ENCODE assay signal across 20 mouse cellular contexts in the genomic region with DNA sequence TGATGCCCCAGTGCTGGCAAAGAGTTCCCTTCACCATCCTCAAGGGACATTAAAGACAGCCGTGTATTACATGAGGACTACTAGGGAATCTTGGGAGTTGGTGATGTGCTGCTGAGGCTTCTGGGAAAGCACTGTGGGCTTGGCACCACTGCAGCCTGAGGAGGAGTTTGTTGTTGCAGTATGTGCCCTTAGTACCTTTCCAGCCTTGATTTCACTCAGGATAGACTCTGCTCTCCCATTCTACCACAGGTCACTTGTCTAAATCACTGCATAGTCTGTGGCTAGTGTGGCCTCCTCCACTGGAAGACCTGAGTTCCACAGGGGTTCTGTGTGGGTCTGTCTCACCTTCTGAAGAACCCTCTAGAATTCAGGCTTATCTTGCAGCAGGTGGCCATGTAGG. TPM values are rescaled to one million over a fixed set of nuclear protein-coding genes. Genes with fewer than 3 reads are reported as not detected.
DNase-seq lines count a peak whose midpoint lies in the region; ATAC-seq and TF ChIP-seq lines count a peak whose summit lies in the region.
"Had no signal": no experiment of that assay in that cellular context is flagged by ENCODE, and none has a peak within 500 bp of the region (broad histone marks: within the 10 kb centered on the region; RNA-seq: fewer than 3 reads in every experiment).

No protein-coding gene starts in this region.

- no peak for TF ChIP-seq CTCF in thymus, adult 2 months (IDR thresholded peaks at IDR 0.05; ENCODE audit: borderline replicate concordance, control insufficient read depth, extremely low read depth, insufficient read depth, low read length, poor library complexity)

- TF ChIP-seq POLR2A in thymus, adult 2 months (IDR thresholded peaks at IDR 0.05; ENCODE audit: control insufficient read depth, extremely low read depth, insufficient read depth, low read length, poor library complexity): no peak

- 0 out of 2 replicates have a peak overlapping the region, but pooled peaks have one; percentile 8 for H3K9ac ChIP-seq in hindbrain, embryonic 16.5 days (ENCODE audit: low read depth, low read length)
- H3K9ac ChIP-seq in hindbrain, embryonic 12.5 days: no peak overlapping the region
- peak overlapping the region; percentile 45 for H3K9ac ChIP-seq in limb, embryonic 13.5 days
- H3K9ac ChIP-seq: heart, embryonic 15.5 days; midbrain, embryonic 12.5 days; stomach, embryonic 15.5 days had no signal

- no peak overlapping the region for H3K4me2 ChIP-seq in hindbrain, embryonic 16.5 days (ENCODE audit: low read length)
- no peak overlapping the region for H3K4me2 ChIP-seq in hindbrain, embryonic 12.5 days (replicated peaks)
- H3K4me2 ChIP-seq in limb, embryonic 13.5 days (replicated peaks): no peak overlapping the region

- no peaks in the 10 kb centered on the region for H3K27me3 ChIP-seq in hindbrain, embryonic 16.5 days (replicated peaks; ENCODE audit: control insufficient read depth, insufficient read depth, low read length)
- H3K27me3 ChIP-seq in hindbrain, embryonic 12.5 days: no peaks in the 10 kb centered on the region
- no peaks in the 10 kb centered on the region for H3K27me3 ChIP-seq in limb, embryonic 13.5 days
- H3K27me3 ChIP-seq in limb, embryonic 10.5 days (ENCODE audit: low read depth, poor library complexity, severe bottlenecking): no peaks in the 10 kb centered on the region
- H3K27me3 ChIP-seq in thymus, adult 2 months (ENCODE audit: control insufficient read depth, insufficient read depth, low read length): no peaks in the 10 kb centered on the region
- H3K27me3 ChIP-seq: heart, embryonic 15.5 days; Patski; stomach, embryonic 15.5 days had no signal

- ATAC-seq in hindbrain, embryonic 16.5 days: no peak
- ATAC-seq in hindbrain, embryonic 12.5 days (ENCODE audit: low FRiP score): no peak
- ATAC-seq in limb, embryonic 13.5 days (ENCODE audit: low FRiP score, low read depth): no peak
- ATAC-seq: Patski had no signal

- H3K27ac ChIP-seq in hindbrain, embryonic 16.5 days (ENCODE audit: low read depth, low read length): no peak overlapping the region
- H3K27ac ChIP-seq in hindbrain, embryonic 12.5 days: no peak overlapping the region
- H3K27ac ChIP-seq in limb, embryonic 13.5 days: no peak overlapping the region
- no peak overlapping the region for H3K27ac ChIP-seq in limb, embryonic 10.5 days
- peak overlapping the region; percentile 88; the same call in 1 of the 2 replicates for H3K27ac ChIP-seq in thymus, adult 2 months (ENCODE audit: control insufficient read depth, insufficient read depth, low read length)
- H3K27ac ChIP-seq: heart, adult 2 months; heart, embryonic 15.5 days; stomach, embryonic 15.5 days had no signal

- DNase-seq in limb, embryonic 10.5 days (ENCODE audit: low spot score): no peak
- DNase-seq in thymus, adult 2 months: no peak
- no peak for DNase-seq in thymus, postnatal 0 days (ENCODE audit: low spot score)
- DNase-seq in retina, postnatal 1 day: no peak
- DNase-seq in urinary bladder, postnatal 36 days (ENCODE audit: low spot score in 2 of 2): no peak
- DNase-seq: adrenal gland, postnatal 36 days; cerebellum, adult 9-10 months; gastrocnemius, postnatal 10 days; heart, adult 2 months; layer of hippocampus, adult 9-11 months; lung, adult 2 months; lung, postnatal 36 days; right cerebral cortex, postnatal 14 days had no signal

- peaks cover 9% of the 10 kb centered on the region for H3K4me1 ChIP-seq in hindbrain, embryonic 16.5 days (ENCODE audit: control insufficient read depth, insufficient read depth, low read depth, low read length)
- peaks cover 18% of the 10 kb centered on the region for H3K4me1 ChIP-seq in hindbrain, embryonic 12.5 days
- peaks cover 17% of the 10 kb centered on the region for H3K4me1 ChIP-seq in limb, embryonic 13.5 days
- peaks cover 22% of the 10 kb centered on the region for H3K4me1 ChIP-seq in limb, embryonic 10.5 days
- peaks cover 72% of the 10 kb centered on the region for H3K4me1 ChIP-seq in thymus, adult 2 months (replicated peaks; ENCODE audit: control insufficient read depth, insufficient read depth, low read length)

- H3K36me3 ChIP-seq in hindbrain, embryonic 16.5 days (ENCODE audit: control insufficient read depth, insufficient read depth, low read length): peaks cover 13% of the 10 kb centered on the region
- H3K36me3 ChIP-seq in hindbrain, embryonic 12.5 days: peaks cover 36% of the 10 kb centered on the region; the same call in 1 of the 2 replicates
- peaks cover 56% of the 10 kb centered on the region for H3K36me3 ChIP-seq in limb, embryonic 13.5 days
- peaks cover 65% of the 10 kb centered on the region for H3K36me3 ChIP-seq in limb, embryonic 10.5 days
- no peaks in the 10 kb centered on the region; the same call in 1 of the 2 replicates for H3K36me3 ChIP-seq in thymus, adult 2 months (ENCODE audit: control insufficient read depth, insufficient read depth, low read length)

- WGBS in hindbrain, embryonic 16.5 days: 84% methylated on average over 1 of the region's 1 CpGs
- 86% methylated on average over 1 of the region's 1 CpGs for WGBS in hindbrain, embryonic 12.5 days
- 78% methylated on average over 1 of the region's 1 CpGs for WGBS in limb, embryonic 13.5 days
- 79% methylated on average over 1 of the region's 1 CpGs for WGBS in limb, embryonic 10.5 days
- WGBS in thymus, adult 2 months: 100% methylated on average over 1 of the region's 1 CpGs

- H3K4me3 ChIP-seq in hindbrain, embryonic 16.5 days (ENCODE audit: low read length): no peak overlapping the region
- no peak overlapping the region for H3K4me3 ChIP-seq in hindbrain, embryonic 12.5 days
- H3K4me3 ChIP-seq in limb, embryonic 13.5 days: no peak overlapping the region
- H3K4me3 ChIP-seq in limb, embryonic 10.5 days: no peak overlapping the region
- H3K4me3 ChIP-seq in thymus, adult 2 months (ENCODE audit: control insufficient read depth, insufficient read depth, low read length): no peak overlapping the region
- H3K4me3 ChIP-seq: heart, adult 2 months had no signal

- H3K9me3 ChIP-seq in hindbrain, embryonic 16.5 days (ENCODE audit: control insufficient read depth, low read length): no peaks in the 10 kb centered on the region
- H3K9me3 ChIP-seq in hindbrain, embryonic 12.5 days (replicated peaks): no peaks in the 10 kb centered on the region
- H3K9me3 ChIP-seq in limb, embryonic 13.5 days: no peaks in the 10 kb centered on the region
- H3K9me3 ChIP-seq in limb, embryonic 10.5 days (replicated peaks): no peaks in the 10 kb centered on the region
- H3K9me3 ChIP-seq: heart, embryonic 15.5 days; midbrain, embryonic 12.5 days; stomach, embryonic 15.5 days had no signal

RNA-seq across cellular contexts. Expression of a gene that starts 19.2 kb away (rescaled TPM):
- 110 and 114 TPM in 2 replicates for polyA plus RNA-seq in hindbrain, embryonic 16.5 days (2015; fragmentation: Nextera tagmentation; extraction: Ambion mirVana)
- 59.4 and 59.5 TPM in 2 replicates for polyA plus RNA-seq in hindbrain, embryonic 12.5 days (2016; fragmentation: Nextera tagmentation; extraction: Ambion mirVana)
- polyA plus RNA-seq in limb, embryonic 13.5 days (2015; fragmentation: Nextera tagmentation; extraction: Ambion mirVana): 34.9 and 35.5 TPM in 2 replicates
- 34.6 and 35.0 TPM in 2 replicates for polyA plus RNA-seq in limb, embryonic 10.5 days (2016; fragmentation: Nextera tagmentation; extraction: Ambion mirVana)
- 39.8 and 47.7 TPM in 2 replicates for polyA plus RNA-seq in thymus, adult 2 months (2012; rRNA removed)
- polyA plus RNA-seq in thymus, postnatal 0 days (2015; fragmentation: Nextera tagmentation; extraction: Ambion mirVana): 60.4 and 61.6 TPM in 2 replicates

RNA-seq across cellular contexts. Expression of a gene that starts 19.2 kb away (rescaled TPM):
- 57.4 and 58.2 TPM in 2 replicates for polyA plus RNA-seq in hindbrain, embryonic 16.5 days (2015; fragmentation: Nextera tagmentation; extraction: Ambion mirVana)
- 60.0 and 61.8 TPM in 2 replicates for polyA plus RNA-seq in hindbrain, embryonic 12.5 days (2016; fragmentation: Nextera tagmentation; extraction: Ambion mirVana)
- 57.0 and 59.4 TPM in 2 replicates for polyA plus RNA-seq in limb, embryonic 13.5 days (2015; fragmentation: Nextera tagmentation; extraction: Ambion mirVana)
- 74.6 and 76.6 TPM in 2 replicates for polyA plus RNA-seq in limb, embryonic 10.5 days (2016; fragmentation: Nextera tagmentation; extraction: Ambion mirVana)
- polyA plus RNA-seq in thymus, adult 2 months (2012; rRNA removed): 38.0 and 40.9 TPM in 2 replicates
- 73.5 and 74.0 TPM in 2 replicates for polyA plus RNA-seq in thymus, postnatal 0 days (2015; fragmentation: Nextera tagmentation; extraction: Ambion mirVana)

RNA-seq across cellular contexts. Expression of a gene that starts 32.5 kb away (rescaled TPM):
- 16.0 and 17.6 TPM in 2 replicates for polyA plus RNA-seq in hindbrain, embryonic 16.5 days (2015; fragmentation: Nextera tagmentation; extraction: Ambion mirVana)
- polyA plus RNA-seq in hindbrain, embryonic 12.5 days (2016; fragmentation: Nextera tagmentation; extraction: Ambion mirVana): 13.0 and 13.3 TPM in 2 replicates
- 9.7 and 11.4 TPM in 2 replicates for polyA plus RNA-seq in limb, embryonic 13.5 days (2015; fragmentation: Nextera tagmentation; extraction: Ambion mirVana)
- 9.1 and 10.0 TPM in 2 replicates for polyA plus RNA-seq in limb, embryonic 10.5 days (2016; fragmentation: Nextera tagmentation; extraction: Ambion mirVana)
- polyA plus RNA-seq in thymus, adult 2 months (2012; rRNA removed): 60.1 and 64.6 TPM in 2 replicates
- polyA plus RNA-seq in thymus, postnatal 0 days (2015; fragmentation: Nextera tagmentation; extraction: Ambion mirVana): 12.4 and 13.9 TPM in 2 replicates

RNA-seq across cellular contexts. Expression of a gene that starts 35.4 kb away (rescaled TPM):
- 23.4 and 26.0 TPM in 2 replicates for polyA plus RNA-seq in hindbrain, embryonic 16.5 days (2015; fragmentation: Nextera tagmentation; extraction: Ambion mirVana)
- polyA plus RNA-seq in hindbrain, embryonic 12.5 days (2016; fragmentation: Nextera tagmentation; extraction: Ambion mirVana): 5.5 and 5.9 TPM in 2 replicates
- polyA plus RNA-seq in limb, embryonic 13.5 days (2015; fragmentation: Nextera tagmentation; extraction: Ambion mirVana): 1.1 and 1.7 TPM in 2 replicates
- polyA plus RNA-seq in limb, embryonic 10.5 days (2016; fragmentation: Nextera tagmentation; extraction: Ambion mirVana): 0.49 and 0.93 TPM in 2 replicates
- polyA plus RNA-seq in thymus, adult 2 months (2012; rRNA removed): 56.5 and 60.9 TPM in 2 replicates
- polyA plus RNA-seq in thymus, postnatal 0 days (2015; fragmentation: Nextera tagmentation; extraction: Ambion mirVana): 28.9 and 32.5 TPM in 2 replicates

RNA-seq across cellular contexts. Expression of a gene that starts 36.4 kb away (rescaled TPM):
- polyA plus RNA-seq in hindbrain, embryonic 16.5 days (2015; fragmentation: Nextera tagmentation; extraction: Ambion mirVana): 33.8 and 34.1 TPM in 2 replicates
- 33.6 and 34.6 TPM in 2 replicates for polyA plus RNA-seq in hindbrain, embryonic 12.5 days (2016; fragmentation: Nextera tagmentation; extraction: Ambion mirVana)
- 34.2 and 34.5 TPM in 2 replicates for polyA plus RNA-seq in limb, embryonic 13.5 days (2015; fragmentation: Nextera tagmentation; extraction: Ambion mirVana)
- polyA plus RNA-seq in limb, embryonic 10.5 days (2016; fragmentation: Nextera tagmentation; extraction: Ambion mirVana): 36.0 and 38.5 TPM in 2 replicates
- polyA plus RNA-seq in thymus, adult 2 months (2012; rRNA removed): 17.8 and 18.8 TPM in 2 replicates
- 34.4 and 34.5 TPM in 2 replicates for polyA plus RNA-seq in thymus, postnatal 0 days (2015; fragmentation: Nextera tagmentation; extraction: Ambion mirVana)
